Mouse (Mus musculus): ENCODE data around the gene Nfia. TPM values are rescaled to one million over a fixed set of nuclear protein-coding genes. Genes with fewer than 3 reads are reported as not detected.

Gene Nfia
- polyA plus RNA-seq, 1 experiment, result 0.09 TPM

DNA sequence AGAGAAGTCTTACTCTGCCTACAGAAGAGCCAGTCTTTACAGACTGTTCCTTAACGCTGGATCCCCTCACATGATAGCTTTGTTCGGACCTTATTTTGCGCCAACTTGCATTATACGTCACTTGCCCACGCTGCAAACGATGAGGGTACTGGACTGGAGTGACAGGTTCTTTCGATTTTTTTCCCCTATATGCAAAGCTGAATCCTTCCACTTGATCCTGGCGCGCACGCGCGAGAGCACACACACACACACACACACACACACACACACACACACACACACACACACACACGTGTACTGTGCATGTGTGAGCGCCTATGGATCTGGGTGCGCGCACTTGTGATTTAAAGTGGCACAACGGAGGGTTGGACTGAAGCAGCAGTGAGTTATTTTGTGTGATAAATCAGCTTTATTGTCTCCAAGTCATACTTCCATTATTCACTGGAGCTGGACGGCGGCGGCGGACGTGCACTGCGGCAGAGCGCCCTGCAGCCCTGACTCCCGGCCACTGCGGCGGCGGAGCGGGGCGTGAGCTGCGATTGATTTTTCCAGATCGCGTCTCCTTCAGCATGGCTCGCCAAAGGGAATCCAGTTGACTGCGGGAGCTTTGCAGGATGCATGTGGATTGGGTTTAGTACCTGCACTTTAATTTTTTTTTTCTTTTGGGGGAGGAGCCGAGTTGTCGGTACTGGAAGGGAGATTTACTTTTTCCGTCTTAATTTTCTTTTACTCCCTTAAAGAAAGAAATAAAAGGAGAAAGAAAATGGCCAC, 15.1 kb upstream of the Nfia start:
- no peak for TF ChIP-seq GATA1 (IDR thresholded peaks at IDR 0.05; ENCODE audit: low read length)

DNA sequence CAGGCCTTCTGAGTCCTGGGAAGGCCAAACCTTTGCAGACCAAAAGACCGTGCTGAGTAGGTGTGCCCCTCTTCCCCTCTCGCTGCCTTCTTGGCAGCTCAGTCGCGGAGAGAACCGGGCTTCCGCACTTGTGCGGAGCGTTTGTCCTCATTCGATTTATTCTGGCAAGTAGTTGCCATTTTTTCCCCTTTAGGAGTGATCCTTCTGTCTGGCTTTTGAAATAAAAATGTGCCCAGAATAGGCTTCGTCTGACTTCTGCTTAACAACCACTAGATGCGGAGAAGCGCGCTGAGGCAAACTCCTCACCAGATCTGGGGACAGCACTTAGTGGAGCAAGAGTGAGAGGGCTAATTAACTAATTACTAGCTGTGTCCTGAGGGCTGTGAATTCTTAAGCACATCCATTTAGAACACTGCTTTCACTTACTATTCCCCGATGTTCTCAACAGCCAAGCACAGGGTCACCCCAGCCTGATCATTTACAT, 14.5 kb upstream of the Nfia start:
- TF ChIP-seq GATA1 (IDR thresholded peaks at IDR 0.05; ENCODE audit: low read length), result no peak

DNA sequence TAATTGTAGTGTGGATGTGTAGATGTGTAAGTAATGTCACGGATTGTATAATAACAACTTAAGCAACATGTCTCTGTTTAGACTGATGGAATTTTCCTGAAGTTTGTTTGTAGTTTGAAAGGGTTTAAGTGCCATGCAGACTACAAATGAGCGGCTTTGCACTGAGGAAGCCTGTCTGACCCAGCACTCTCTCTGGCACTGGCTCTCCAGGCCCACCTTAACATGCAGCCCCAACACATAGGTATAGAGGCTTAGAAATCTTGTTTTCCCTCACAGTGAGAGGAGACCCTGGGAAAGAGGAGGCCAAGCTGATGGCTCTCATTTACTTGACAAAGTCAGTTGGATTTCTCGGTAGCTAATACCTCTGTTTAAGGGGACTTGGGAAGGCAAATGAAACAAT, 13.9 kb upstream of the Nfia start:
- TF ChIP-seq GATA1 (IDR thresholded peaks at IDR 0.05; ENCODE audit: low read length), result no peak

DNA sequence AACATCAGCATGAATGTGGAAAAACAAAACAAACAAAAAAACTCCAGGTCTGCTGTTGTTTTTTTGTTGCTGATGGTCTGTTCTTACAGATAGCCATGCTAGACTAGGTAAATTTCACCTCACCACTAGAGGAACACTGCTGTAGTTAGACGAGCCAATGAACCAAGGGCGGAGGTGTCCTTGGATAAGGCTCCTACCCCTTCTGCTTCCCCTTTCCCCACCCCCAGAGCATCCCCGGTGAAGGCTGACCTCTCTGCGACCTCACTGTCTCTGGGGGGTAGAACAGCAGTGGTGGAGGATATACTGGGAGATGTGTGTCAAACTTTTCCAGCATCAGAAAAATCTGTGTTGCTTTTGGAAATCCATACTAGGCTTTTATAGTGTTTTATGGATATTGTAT, 7.9 kb upstream of the Nfia start:
- no peak for TF ChIP-seq GATA1 (IDR thresholded peaks at IDR 0.05; ENCODE audit: low read length)

DNA sequence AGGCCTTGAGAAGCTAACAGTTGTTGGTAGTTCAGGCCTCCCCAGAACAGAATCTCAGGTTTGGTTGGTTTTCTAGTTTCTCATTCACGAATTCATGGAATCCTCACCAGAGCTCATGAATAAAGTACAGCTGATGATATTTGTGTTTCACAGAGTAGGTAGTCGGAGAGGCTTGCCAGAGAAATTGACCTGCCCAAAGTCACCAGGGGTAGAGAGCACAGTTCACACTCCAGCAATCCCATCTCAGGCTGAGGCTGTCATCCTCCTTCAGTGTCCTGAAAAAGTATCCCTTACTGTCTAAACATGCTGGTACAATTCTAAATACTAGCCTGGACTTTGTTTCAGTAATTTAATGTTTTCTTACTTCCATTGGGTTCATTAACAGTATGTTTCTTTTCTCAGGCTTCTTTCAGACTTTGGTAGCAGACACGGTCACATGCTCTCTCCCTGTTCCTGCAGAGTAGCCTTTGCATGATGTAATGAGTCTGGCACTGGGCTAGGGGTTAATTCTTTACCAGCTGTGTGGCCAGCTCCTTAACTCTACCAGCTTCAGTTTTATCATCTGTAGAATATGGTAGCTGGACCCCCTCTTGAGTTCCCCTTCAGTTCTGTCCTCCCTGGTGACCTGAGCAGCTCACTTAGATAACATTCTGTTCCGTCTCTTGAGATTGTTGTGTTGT, 7.1 kb upstream of the Nfia start:
- no peak for TF ChIP-seq GATA1 (IDR thresholded peaks at IDR 0.05; ENCODE audit: low read length)

DNA sequence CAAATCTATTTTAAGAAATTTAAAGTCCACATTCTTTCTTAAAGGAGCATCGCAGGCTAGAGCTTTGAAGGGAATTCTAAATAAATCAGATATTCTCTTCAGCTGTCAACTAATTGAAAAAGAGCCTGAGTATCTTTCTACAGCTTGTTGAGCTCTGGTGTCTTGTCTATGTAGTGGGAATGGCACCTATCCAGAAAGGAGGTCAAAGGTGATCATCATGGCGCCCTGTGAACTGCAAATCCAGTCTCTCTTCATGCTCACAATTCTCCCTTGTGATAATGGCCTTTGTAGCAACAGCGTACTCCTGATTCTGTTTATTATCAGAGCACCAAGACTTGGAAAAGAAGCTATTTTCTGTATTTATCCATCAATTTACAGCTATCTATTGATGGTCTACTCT, 6.4 kb upstream of the Nfia start:
- TF ChIP-seq GATA1 (IDR thresholded peaks at IDR 0.05; ENCODE audit: low read length), result no peak

DNA sequence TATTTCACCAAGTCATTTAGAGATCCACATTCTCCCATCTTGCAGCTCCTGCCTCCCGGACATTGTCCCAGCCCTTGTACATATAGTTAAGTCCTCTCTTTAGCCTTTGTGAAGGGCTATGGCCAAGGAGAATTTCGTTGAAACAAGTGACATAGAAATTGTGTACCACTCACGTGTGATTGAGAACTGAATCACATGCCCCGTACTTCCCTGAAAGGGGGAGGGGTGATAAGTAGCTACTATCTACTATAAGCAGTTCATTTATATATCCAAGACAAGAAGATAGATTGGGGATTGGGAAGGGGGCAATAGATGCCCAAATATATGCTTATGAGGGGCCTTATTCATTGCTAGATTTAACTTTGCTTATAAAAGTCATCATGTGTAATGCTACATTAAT, 5.5 kb upstream of the Nfia start:
- TF ChIP-seq GATA1 (IDR thresholded peaks at IDR 0.05; ENCODE audit: low read length), result no peak

DNA sequence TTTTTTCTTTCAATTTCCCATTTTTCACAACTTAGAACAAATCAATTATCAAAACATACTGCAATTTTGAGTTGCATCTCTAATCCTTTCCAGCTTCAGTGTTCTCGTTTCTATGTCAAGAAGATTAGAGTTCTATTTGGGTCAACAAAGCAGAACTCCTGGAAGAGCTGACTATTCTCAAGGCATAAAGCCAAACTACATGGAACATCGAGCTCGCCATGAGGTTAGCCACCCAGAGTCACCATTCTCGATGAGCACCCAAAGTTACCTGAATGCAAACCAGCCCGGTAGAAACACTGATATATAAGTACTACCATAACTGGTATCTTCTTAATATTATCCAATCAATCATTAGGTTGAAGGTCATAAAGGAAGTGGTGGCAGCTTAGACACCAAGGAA, 5.0 kb upstream of the Nfia start:
- no peak for TF ChIP-seq GATA1 (IDR thresholded peaks at IDR 0.05; ENCODE audit: low read length)

DNA sequence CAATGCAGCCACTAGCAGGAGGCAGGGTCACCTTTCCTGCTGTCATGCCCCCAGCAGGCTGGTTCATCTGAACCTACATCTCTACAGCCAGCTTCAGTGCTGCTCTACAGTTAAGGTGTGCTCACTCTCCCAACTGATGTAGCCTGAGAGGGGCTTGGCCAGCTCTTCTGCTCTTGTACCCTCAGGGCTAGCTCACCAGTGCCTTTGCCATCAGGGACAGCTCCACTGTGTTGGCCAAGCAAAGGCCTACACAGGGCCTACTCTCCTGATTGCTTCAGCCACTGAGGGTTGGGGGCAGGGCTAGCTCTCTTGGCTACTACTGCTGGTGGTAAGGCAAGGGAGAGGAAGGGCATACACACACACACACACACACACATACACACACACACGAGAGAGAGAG, 2.7 kb upstream of the Nfia start:
- no peak for TF ChIP-seq GATA1 (IDR thresholded peaks at IDR 0.05; ENCODE audit: low read length)

DNA sequence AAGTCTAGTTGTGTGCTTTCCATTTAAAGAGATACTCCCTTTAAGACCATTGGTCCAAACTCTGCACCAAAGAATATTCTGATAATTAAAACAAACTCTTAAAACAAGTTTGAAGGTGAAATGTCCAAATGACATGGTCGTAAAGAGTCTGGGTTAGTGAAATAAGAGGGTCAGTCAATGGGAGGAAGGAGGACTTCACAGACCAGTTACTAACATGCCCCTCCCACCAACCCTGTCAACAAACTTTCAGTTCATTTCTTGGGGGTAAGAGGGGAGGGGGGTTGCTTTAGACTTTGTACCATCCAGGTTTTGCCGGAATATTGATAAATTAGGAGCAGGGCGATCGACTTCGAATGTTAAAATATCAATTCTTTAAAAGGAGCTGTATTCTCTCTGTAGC, 1.1 kb upstream of the Nfia start:
- no peak for TF ChIP-seq GATA1 (IDR thresholded peaks at IDR 0.05; ENCODE audit: low read length)

DNA sequence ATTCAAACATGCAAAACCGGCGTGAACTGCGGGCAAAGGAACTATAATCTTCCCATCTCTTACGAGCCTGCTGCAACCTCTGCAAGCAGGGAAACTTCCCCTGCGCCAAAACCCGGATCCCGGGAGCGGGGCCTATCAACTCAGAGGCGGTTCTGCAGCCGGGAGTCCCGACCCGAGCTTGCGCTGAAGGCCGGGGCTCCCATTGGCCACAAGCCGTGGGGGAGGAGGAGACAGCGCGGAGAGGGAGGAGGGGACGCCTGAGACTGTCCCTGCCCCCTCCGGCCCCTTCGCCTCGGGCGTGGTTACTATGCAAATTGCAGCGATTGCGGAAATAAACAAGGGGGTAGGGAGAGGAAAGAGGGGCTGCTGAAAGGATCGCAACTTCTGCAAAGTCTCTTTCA, 450 bp upstream of the Nfia start:
- TF ChIP-seq GATA1 (IDR thresholded peaks at IDR 0.05; ENCODE audit: low read length), result no peak

DNA sequence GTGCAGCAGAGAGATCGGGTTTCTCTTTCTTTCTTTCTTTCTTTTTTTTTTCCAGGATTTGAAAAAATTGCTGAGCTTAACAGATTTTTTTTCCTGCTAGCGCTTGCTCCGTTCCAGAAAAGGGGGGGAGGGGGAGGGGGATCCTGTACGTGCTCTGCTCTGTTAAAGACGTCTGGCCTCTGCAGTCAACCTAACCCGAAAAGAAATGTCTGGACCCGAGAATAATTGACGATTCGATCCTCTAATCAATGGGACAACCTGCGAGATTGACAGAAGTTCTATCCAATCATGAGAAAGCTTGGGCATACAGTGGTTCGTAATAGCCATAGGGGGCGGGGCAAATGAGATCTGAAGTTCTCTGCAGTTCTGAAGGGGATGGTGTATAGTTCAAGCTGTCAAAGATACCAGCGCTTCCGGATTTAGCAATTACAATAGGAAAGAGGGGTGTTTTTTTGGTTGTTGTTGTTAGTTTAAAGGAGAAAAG, 618 bp downstream of the Nfia start:
- no peak for TF ChIP-seq GATA1 (IDR thresholded peaks at IDR 0.05; ENCODE audit: low read length)

DNA sequence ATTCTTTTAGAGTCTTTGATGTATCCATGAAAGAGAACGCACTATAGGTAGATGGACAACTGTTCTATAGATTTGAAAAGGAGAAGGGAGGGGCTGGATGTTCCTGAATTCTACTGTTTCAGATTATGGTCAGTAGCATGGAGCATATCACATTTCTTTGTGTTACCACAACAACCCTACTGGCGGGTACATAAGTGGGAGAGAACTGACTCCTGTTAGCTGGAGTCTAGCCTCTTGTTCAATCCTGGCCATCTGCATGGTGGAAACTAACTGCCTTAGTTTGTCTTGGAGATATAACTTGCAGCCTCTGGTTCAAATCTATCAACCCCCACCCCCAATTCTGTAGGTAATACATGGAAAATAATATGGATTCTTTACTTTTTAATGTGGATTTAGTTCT, 1.3 kb downstream of the Nfia start:
- TF ChIP-seq GATA1 (IDR thresholded peaks at IDR 0.05; ENCODE audit: low read length), result no peak

DNA sequence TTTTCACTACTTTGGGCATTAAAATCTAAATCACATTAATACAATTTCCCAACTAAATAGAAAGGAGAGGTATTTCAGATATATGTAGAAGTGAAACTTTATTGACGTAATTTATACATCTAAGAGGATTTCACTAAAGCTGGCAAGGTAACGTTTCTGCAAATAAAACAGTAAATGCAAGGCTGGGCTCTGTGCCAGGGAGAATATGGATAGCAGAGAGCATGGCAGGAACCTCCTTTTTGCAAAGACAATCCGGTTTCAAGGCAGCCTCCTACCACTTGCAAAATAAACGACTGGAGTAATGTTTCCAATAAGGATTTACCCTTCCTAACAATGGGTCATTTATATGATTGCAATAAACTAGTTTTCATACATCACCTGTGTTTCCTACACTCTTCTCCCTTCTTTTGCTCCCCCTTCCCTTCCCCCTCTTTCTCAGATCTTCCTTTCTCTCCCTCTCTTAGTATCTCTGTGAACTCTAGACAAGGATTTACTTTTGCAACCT, 2.0 kb downstream of the Nfia start:
- TF ChIP-seq GATA1 (IDR thresholded peaks at IDR 0.05; ENCODE audit: low read length), result no peak

DNA sequence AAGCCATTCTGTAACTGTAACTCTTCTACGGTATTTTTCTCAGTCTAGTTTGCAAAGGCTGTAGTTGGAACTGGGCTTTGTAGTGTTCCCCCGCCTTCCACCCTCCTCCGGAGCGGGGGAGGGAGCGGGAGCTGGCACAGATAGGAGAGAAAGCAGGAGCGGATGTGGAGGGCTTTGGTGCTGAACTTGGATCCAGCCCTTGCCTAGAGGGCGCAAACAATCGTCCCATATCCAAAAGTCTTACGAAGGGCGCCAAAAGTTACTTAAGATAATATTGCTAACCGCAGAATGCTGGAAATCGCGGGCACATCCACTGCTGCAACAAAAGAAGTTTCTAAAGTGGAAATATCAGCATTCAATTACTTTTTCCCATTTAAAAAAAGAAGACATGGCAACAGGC, 2.5 kb downstream of the Nfia start:
- no peak for TF ChIP-seq GATA1 (IDR thresholded peaks at IDR 0.05; ENCODE audit: low read length)

DNA sequence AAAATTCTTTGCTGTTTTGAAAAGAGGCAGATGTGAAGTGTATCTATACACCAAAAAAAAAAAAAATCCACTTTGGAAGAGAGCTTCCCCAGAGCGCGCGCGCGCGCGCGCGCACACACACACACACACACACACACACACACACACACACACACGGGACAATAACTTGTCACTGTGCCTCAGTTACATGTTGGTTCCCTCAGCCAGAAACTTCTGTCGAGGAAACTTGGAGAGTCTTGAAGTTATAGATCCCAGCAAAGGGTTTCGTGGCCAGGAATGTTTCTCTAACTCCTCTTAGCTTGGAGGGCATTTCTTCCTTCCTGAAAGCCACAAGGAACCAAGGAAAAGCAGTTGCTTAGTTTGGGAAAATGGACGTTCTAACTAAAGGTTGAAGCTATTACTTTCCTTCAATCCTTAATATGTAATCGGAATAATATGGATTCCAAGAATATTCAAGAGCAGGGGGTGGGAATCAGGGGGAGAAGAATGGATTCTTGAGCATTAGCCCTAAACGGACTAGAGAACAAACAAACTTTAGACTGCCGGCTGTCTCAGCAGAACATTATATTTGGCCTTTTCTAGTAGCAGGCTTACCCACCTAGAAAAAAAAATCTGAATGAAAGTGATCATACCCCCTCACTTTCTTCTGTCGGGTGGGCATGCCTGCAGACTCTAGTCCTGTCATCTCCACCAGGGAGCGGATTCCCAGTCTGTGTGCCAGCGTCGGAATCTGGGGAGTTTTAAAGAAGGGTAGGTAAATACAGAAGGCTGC, 3.1 kb downstream of the Nfia start:
- TF ChIP-seq GATA1 (IDR thresholded peaks at IDR 0.05; ENCODE audit: low read length), result no peak

All from G1E-ER4 (cell line).